Mouse (Mus musculus) lung, embryonic 15.5 days (tissue): ENCODE measurements around the gene Vmn1r91. TPM values are rescaled to one million over a fixed set of nuclear protein-coding genes. Genes with fewer than 3 reads are reported as not detected.
"Not testable (repeated sequence)": the region's sequence is repeated elsewhere in the genome, so short reads cannot be mapped to it uniquely, and the experiment has no call there.

Experiments used
- ATAC-seq: fragments of 200-750 bp; cut with Nextera tagmentation; 2 replicates; pipeline ENCODE4 v1.8.0; 2017; ENCODE audit warnings: moderate number of reproducible peaks, borderline replicate concordance; ENCODE audit not compliant: low FRiP score, low TSS enrichment; ENCODE audit errors: extremely low read depth
- H3K27ac ChIP-seq: fragments of 300-500 bp; sonication (generic); 2 replicates; pipeline ENCODE4 v1.5.1; 2015; ENCODE audit warnings: moderate library complexity, mild to moderate bottlenecking, inconsistent platforms
- H3K27me3 ChIP-seq: fragments of 300-500 bp; sonication (generic); 2 replicates; pipeline ENCODE4 v1.6.1; 2015; ENCODE audit warnings: inconsistent platforms
- H3K36me3 ChIP-seq: fragments of 300-500 bp; sonication (generic); 2 replicates; pipeline ENCODE4 v1.6.1; 2015; ENCODE audit warnings: inconsistent platforms
- H3K4me1 ChIP-seq: fragments of 300-500 bp; sonication (generic); 2 replicates; pipeline ENCODE4 v1.6.1; 2015; ENCODE audit warnings: inconsistent platforms
- H3K4me2 ChIP-seq: fragments of 300-500 bp; sonication (generic); 2 replicates; pipeline ENCODE4 v1.6.1; 2015; ENCODE audit warnings: inconsistent platforms, mild to moderate bottlenecking, moderate library complexity
- H3K4me3 ChIP-seq: fragments of 300-500 bp; sonication (generic); 2 replicates; pipeline ENCODE4 v1.5.1; 2015; ENCODE audit warnings: mild to moderate bottlenecking, inconsistent platforms
- H3K9ac ChIP-seq: fragments of 300-500 bp; sonication (generic); 2 replicates; pipeline ENCODE4 v1.6.1; 2015; ENCODE audit warnings: inconsistent platforms
- H3K9me3 ChIP-seq: fragments of 300-500 bp; sonication (generic); 2 replicates; pipeline ENCODE4 v1.6.1; 2016; ENCODE audit warnings: inconsistent platforms
- WGBS: fragments of 180-500 bp; shearing (Covaris S2); methylation state at CpG from one replicate; pipeline ENCODE4 v1.1.7; 2015; 5-methylcytosine and 5-hydroxymethylcytosine counted together
- polyA plus RNA-seq: library from polyadenylated mRNA; unstranded; fragments of >200 nt; fragmentation: Nextera tagmentation; extraction: Ambion mirVana; gene quantifications from 2 replicates; pipeline ENCODE4 v1.2.1, GENCODE M21; 2015

The Vmn1r91 gene
- polyA plus RNA-seq, result not detected in 2 replicates

DNA sequence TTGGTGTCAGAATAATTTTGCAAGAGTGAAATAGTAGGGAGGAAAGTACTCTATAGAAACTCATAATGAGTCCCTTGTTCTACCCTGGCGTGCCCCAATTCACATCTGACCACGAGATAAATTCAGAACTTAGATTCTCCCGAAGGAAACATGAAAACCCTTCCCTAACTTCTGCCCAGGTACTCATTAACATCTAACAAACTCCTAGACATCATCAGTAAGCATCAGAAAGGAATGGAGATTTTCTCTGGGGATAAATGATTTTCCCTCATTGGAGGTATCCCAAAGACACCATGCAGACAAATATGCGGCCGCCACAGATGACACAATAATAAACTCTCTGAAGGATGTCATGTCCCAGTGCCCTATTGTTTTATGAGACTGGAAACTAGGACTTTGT lies at the start of gene Vmn1r91:
Gene Vmn1r91, plus strand, starts transcription at position 301 of the 400 bp plus-strand sequence.
- H3K4me1 ChIP-seq, ATAC-seq, H3K36me3 ChIP-seq, H3K4me2 ChIP-seq, H3K4me3 ChIP-seq, H3K27me3 ChIP-seq, H3K9me3 ChIP-seq, H3K9ac ChIP-seq, H3K27ac ChIP-seq: not testable (repeated sequence)
- WGBS, result 77% methylated on average over 5 of the region's 5 CpGs

DNA sequence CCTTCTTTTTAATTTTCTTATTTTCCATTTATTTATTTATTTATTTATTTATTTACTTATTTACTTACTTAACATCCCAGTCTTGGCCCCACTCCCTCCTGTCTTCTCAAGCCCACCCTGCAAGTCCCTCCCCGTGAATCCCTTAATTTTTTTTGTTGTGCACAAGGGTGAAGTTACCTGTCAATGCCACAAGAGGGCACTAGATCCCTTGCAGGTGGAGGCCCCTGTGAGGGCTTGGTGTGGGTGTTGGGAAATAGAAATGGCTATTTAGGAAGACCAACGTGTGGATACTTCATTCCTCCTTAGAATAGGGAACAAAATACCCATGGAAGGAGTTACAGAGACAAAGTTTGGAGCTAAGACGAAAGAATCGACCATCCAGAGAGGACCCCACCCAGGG lies 35.4 kb upstream of the Vmn1r91 start:
- H3K9me3 ChIP-seq, H3K27ac ChIP-seq, H3K4me2 ChIP-seq, H3K9ac ChIP-seq, H3K4me1 ChIP-seq, H3K36me3 ChIP-seq, H3K4me3 ChIP-seq, ATAC-seq, H3K27me3 ChIP-seq: not testable (repeated sequence)
- WGBS, result 55% methylated on average over 4 of the region's 4 CpGs

DNA sequence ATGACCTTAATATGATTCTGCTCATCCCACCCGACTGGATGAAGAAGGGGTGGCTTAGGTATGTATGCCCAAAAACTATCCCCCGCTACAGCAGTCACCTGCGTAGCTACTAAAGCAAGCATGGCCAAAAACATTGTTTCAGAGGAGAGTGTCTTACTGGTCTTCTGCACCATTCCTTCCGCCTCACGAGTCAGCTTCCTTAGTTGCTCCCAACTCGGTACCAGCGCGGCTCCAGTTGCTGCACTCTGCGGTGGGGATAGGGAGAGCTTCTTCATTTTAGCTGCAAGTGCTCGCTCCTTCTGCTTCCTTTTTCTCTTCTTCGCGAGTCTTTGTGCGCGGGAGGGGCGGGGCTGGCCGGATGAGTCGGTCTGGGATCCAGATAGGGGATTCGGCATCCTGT lies 21.4 kb upstream of the Vmn1r91 start:
- H3K4me3 ChIP-seq, ATAC-seq: not testable (repeated sequence)
- 64% methylated on average over 18 of the region's 18 CpGs for WGBS

DNA sequence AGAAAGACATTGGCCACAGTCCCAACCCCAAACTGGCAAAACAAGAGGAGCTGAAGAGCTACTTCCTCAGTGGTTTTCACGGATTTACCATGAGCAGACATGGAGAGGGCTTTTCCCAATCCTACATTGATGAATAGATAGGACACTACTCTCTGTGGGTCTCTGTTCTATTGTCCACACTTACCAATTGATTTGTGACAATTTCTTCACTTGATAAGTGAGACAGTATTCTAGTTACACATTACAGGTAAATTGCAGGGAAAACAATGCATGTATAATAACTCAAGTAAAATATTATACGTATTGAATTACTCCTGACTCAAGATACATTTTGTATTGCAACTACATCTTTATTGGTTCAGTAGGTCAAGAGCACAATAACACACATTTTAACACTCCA lies 23.0 kb downstream of the Vmn1r91 start, which contains the start of gene Gm16442:
Gene Gm16442, minus strand, starts transcription at position 101 of the 400 bp plus-strand sequence.
- ATAC-seq, H3K27ac ChIP-seq, H3K27me3 ChIP-seq, H3K4me1 ChIP-seq, H3K36me3 ChIP-seq, H3K4me3 ChIP-seq, H3K9ac ChIP-seq, H3K9me3 ChIP-seq, H3K4me2 ChIP-seq: not testable (repeated sequence)
- no CpG with 5 or more reads among the region's 2 CpGs for WGBS

More for the DNA sequence above, 21.4 kb upstream of the Vmn1r91 start:
- not testable (repeated sequence) for H3K4me1 ChIP-seq, H3K36me3 ChIP-seq, H3K9ac ChIP-seq, H3K4me2 ChIP-seq, H3K27me3 ChIP-seq, H3K9me3 ChIP-seq, H3K27ac ChIP-seq

DNA sequence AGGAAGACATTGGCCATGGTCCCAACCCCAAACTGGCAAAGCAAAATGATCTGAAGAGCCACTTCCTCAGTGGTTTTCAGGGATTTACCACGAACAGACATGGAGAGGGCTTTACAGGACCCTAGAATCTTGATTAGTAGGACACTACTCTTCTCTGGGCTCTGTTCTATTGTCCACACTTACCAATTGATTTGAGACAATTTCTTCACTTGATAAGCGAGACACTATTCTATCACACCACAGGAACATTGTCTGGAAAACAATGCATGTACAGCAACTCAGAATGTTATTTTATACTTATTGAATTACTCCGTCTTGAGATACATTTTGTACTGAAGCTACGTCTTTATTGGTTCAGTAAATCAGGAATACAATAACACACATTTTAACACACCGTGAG lies 39.5 kb downstream of the Vmn1r91 start, which contains the start of gene Vmn1r93:
Gene Vmn1r93, minus strand, starts transcription at position 101 of the 400 bp plus-strand sequence.
- not testable (repeated sequence) for H3K27ac ChIP-seq, H3K9me3 ChIP-seq, H3K4me1 ChIP-seq, H3K4me3 ChIP-seq, H3K9ac ChIP-seq, H3K4me2 ChIP-seq, H3K27me3 ChIP-seq, H3K36me3 ChIP-seq, ATAC-seq
- WGBS, result no CpG with 5 or more reads among the region's 5 CpGs

Other genes with a start within 250 kb of the Vmn1r91 start
- 0.16 TPM in 1 of 2 replicates, not detected in the other for gene Gm19345, start 247.7 kb upstream of the Vmn1r91 start, polyA plus RNA-seq
- gene Ceacam16, start 238.4 kb upstream of the Vmn1r91 start, polyA plus RNA-seq, result not detected in 2 replicates
- not detected in 2 replicates for gene Ceacam19, start 211.7 kb upstream of the Vmn1r91 start, polyA plus RNA-seq
- 19.0 and 22.5 TPM in 2 replicates for gene Pvr, start 178.5 kb upstream of the Vmn1r91 start, polyA plus RNA-seq
- 1.4 and 2.0 TPM in 2 replicates for gene Igsf23, start 148.9 kb upstream of the Vmn1r91 start, polyA plus RNA-seq
- not detected in 2 replicates for gene Ceacam20, start 134.3 kb upstream of the Vmn1r91 start, polyA plus RNA-seq
- not detected in 2 replicates for gene Nlrp9b, start 108.2 kb upstream of the Vmn1r91 start, polyA plus RNA-seq
- gene Gm16442, start 22.9 kb downstream of the Vmn1r91 start, polyA plus RNA-seq, result not detected in 2 replicates
- not detected in 2 replicates for gene Vmn1r93, start 39.4 kb downstream of the Vmn1r91 start, polyA plus RNA-seq
- gene Vmn1r94, start 68.7 kb downstream of the Vmn1r91 start, polyA plus RNA-seq, result not detected in 2 replicates
- gene Vmn1r95, start 94.0 kb downstream of the Vmn1r91 start, polyA plus RNA-seq, result not detected in 2 replicates
- not detected in 2 replicates for gene Gm6164, start 105.9 kb downstream of the Vmn1r91 start, polyA plus RNA-seq
- not detected in 2 replicates for gene Gm4498, start 134.1 kb downstream of the Vmn1r91 start, polyA plus RNA-seq
- not detected in 2 replicates for gene Gm5890, start 163.2 kb downstream of the Vmn1r91 start, polyA plus RNA-seq
- not detected in 2 replicates for gene Gm4133, start 234.4 kb downstream of the Vmn1r91 start, polyA plus RNA-seq